In genomic region chr10:8898831-8899511, GRCm38 (mm10) we compare ENCODE assay signal across 16 mouse cellular contexts. TPM values are rescaled to one million over a fixed set of nuclear protein-coding genes. Genes with fewer than 3 reads are reported as not detected.
A peak's percentile ranks its signal among the peaks of the same experiment; 100 is the strongest.
DNase-seq lines count a peak whose midpoint lies in the region; ATAC-seq lines count a peak whose summit lies in the region.
"Had no signal": no experiment of that assay in that cellular context is flagged by ENCODE, and none has a peak within 500 bp of the region (broad histone marks: within the 10 kb centered on the region; RNA-seq: fewer than 3 reads in every experiment).

No protein-coding gene starts in this region.

- no peak for DNase-seq in frontal cortex, postnatal 25 days (ENCODE audit: low spot score in 2 of 2)
- DNase-seq in urinary bladder, postnatal 14 days (ENCODE audit: low spot score): peak; percentile 29
- DNase-seq in urinary bladder, adult 18-20 months (ENCODE audit: low spot score in 2 of 2): no peak
- DNase-seq in limb, embryonic 10.5 days (ENCODE audit: low spot score): no peak
- DNase-seq in cerebellum, adult 18-20 months: no peak
- DNase-seq in spleen, adult 12 weeks (ENCODE audit: low spot score): no peak
- DNase-seq: cerebellum, postnatal 14 days; heart, postnatal 10 days; lung, postnatal 10 days; right cerebral cortex, postnatal 14 days had no signal

- no peaks in the 10 kb centered on the region for H3K36me3 ChIP-seq in limb, embryonic 10.5 days
- H3K36me3 ChIP-seq: limb, embryonic 15.5 days; midbrain, embryonic 13.5 days; neural tube, embryonic 13.5 days had no signal

- peak overlapping the region; percentile 79 for H3K27ac ChIP-seq in limb, embryonic 10.5 days
- H3K27ac ChIP-seq: forebrain, embryonic 13.5 days; limb, embryonic 15.5 days; midbrain, embryonic 13.5 days; neural tube, embryonic 13.5 days had no signal

- H3K9me3 ChIP-seq in limb, embryonic 10.5 days (replicated peaks): no peaks in the 10 kb centered on the region
- H3K9me3 ChIP-seq: forebrain, embryonic 13.5 days; limb, embryonic 15.5 days; midbrain, embryonic 13.5 days; neural tube, embryonic 13.5 days had no signal

- peaks cover 41% of the 10 kb centered on the region for H3K4me1 ChIP-seq in limb, embryonic 10.5 days
- H3K4me1 ChIP-seq: forebrain, embryonic 13.5 days; midbrain, embryonic 13.5 days; neural tube, embryonic 13.5 days had no signal

- H3K4me3 ChIP-seq in limb, embryonic 10.5 days: no peak overlapping the region
- H3K4me3 ChIP-seq: forebrain, embryonic 13.5 days; limb, embryonic 15.5 days; midbrain, embryonic 13.5 days; neural tube, embryonic 13.5 days had no signal

- peak; percentile 9; the same call in 1 of the 2 replicates for ATAC-seq in frontal cortex, adult (ENCODE audit: low TSS enrichment)
- no peak for ATAC-seq in erythroid progenitor cell, adult 5-6 weeks (replicated peaks; ENCODE audit: low FRiP score, poor library complexity, severe bottlenecking)
- ATAC-seq: forebrain, embryonic 13.5 days; midbrain, embryonic 13.5 days had no signal

- 53% methylated on average over 8 of the region's 8 CpGs for WGBS in limb, embryonic 10.5 days

- H3K27me3 ChIP-seq in limb, embryonic 10.5 days (ENCODE audit: low read depth, poor library complexity, severe bottlenecking): no peaks in the 10 kb centered on the region
- H3K27me3 ChIP-seq: forebrain, embryonic 13.5 days; limb, embryonic 15.5 days; midbrain, embryonic 13.5 days; neural tube, embryonic 13.5 days had no signal

RNA-seq across cellular contexts. Expression of gene Sash1, which starts 13.1 kb away (rescaled TPM):
- polyA plus RNA-seq in limb, embryonic 10.5 days (2016; fragmentation: Nextera tagmentation; extraction: Ambion mirVana): 4.3 and 4.7 TPM in 2 replicates
- 2.1 and 4.7 TPM in 2 replicates for total RNA-seq in erythroid progenitor cell, adult 5-6 weeks (2015; ENCODE audit: low replicate concordance)
- total RNA-seq in erythroid progenitor cell, adult 5-6 weeks (2017; ENCODE audit: low replicate concordance): 1.3 and 1.5 TPM in 2 replicates
